Comparison of ENCODE assay signal across 26 mouse cellular contexts in genomic region chr5:95836580-95836979, GRCm38 (mm10).
"Had no signal": no experiment of that assay in that cellular context is flagged by ENCODE, and none has a peak within 500 bp of the region (broad histone marks: within the 10 kb centered on the region; RNA-seq: fewer than 3 reads in every experiment).

No protein-coding gene starts in this region.

- DNase-seq: cerebellum, adult 9-11 months; cerebellum, postnatal 10 days; cerebellum, postnatal 14 days; cerebellum, postnatal 25 days; cerebellum, postnatal 36 days; embryo, embryonic 11 days; forebrain, postnatal 0 days; gastrocnemius, adult 2 months; gastrocnemius, postnatal 10 days; gastrocnemius, postnatal 14 days; gastrocnemius, postnatal 25 days; gastrocnemius, postnatal 36 days; heart, adult 11 months; heart, adult 18-20 months; heart, adult 2 months had no signal

- ATAC-seq: forebrain, embryonic 13.5 days; forebrain, embryonic 14.5 days; forebrain, embryonic 15.5 days; forebrain, embryonic 16.5 days; forebrain, postnatal 0 days had no signal

- H3K4me2 ChIP-seq: embryonic facial prominence, embryonic 12.5 days; embryonic facial prominence, embryonic 13.5 days; embryonic facial prominence, embryonic 15.5 days; forebrain, embryonic 12.5 days; forebrain, embryonic 13.5 days; forebrain, embryonic 15.5 days had no signal

- H3K36me3 ChIP-seq: embryonic facial prominence, embryonic 10.5 days; embryonic facial prominence, embryonic 12.5 days; embryonic facial prominence, embryonic 13.5 days; embryonic facial prominence, embryonic 15.5 days; forebrain, embryonic 10.5 days; forebrain, embryonic 12.5 days; forebrain, embryonic 15.5 days had no signal

- H3K4me1 ChIP-seq: embryonic facial prominence, embryonic 10.5 days; embryonic facial prominence, embryonic 12.5 days; embryonic facial prominence, embryonic 13.5 days; embryonic facial prominence, embryonic 15.5 days; forebrain, embryonic 10.5 days; forebrain, embryonic 12.5 days; forebrain, embryonic 13.5 days; forebrain, embryonic 15.5 days had no signal

- H3K9ac ChIP-seq: embryonic facial prominence, embryonic 12.5 days; embryonic facial prominence, embryonic 13.5 days; embryonic facial prominence, embryonic 15.5 days; forebrain, embryonic 12.5 days; forebrain, embryonic 13.5 days; forebrain, embryonic 15.5 days; forebrain, postnatal 0 days had no signal

- H3K27ac ChIP-seq: embryonic facial prominence, embryonic 10.5 days; embryonic facial prominence, embryonic 12.5 days; embryonic facial prominence, embryonic 13.5 days; embryonic facial prominence, embryonic 15.5 days; forebrain, embryonic 10.5 days; forebrain, embryonic 12.5 days; forebrain, embryonic 13.5 days; forebrain, embryonic 15.5 days; gastrocnemius, adult 2 months; heart, adult 2 months had no signal

- H3K9me3 ChIP-seq: embryonic facial prominence, embryonic 12.5 days; embryonic facial prominence, embryonic 15.5 days; forebrain, embryonic 15.5 days had no signal

- H3K27me3 ChIP-seq: embryonic facial prominence, embryonic 12.5 days; embryonic facial prominence, embryonic 13.5 days; embryonic facial prominence, embryonic 15.5 days; forebrain, embryonic 12.5 days; forebrain, embryonic 13.5 days; forebrain, embryonic 15.5 days had no signal

- H3K4me3 ChIP-seq: embryonic facial prominence, embryonic 10.5 days; embryonic facial prominence, embryonic 12.5 days; embryonic facial prominence, embryonic 13.5 days; embryonic facial prominence, embryonic 15.5 days; erythroblast, embryonic 14.5 days; forebrain, embryonic 10.5 days; forebrain, embryonic 12.5 days; forebrain, embryonic 13.5 days; forebrain, embryonic 15.5 days; gastrocnemius, adult 2 months; heart, adult 2 months had no signal
